Mouse (Mus musculus) ovary, adult 10 weeks (tissue): ENCODE data around the gene Stfa1. TPM values are rescaled to one million over a fixed set of nuclear protein-coding genes. Genes with fewer than 3 reads are reported as not detected.

Experiments used
- polyA plus RNA-seq: library from polyadenylated mRNA; stranded (reverse); fragments of 350-450 nt; fragmentation: Illumina TruSeq; extraction: RNeasy Lipid Tissue Mini Kit (QIAGEN cat#74804); gene quantifications from one replicate; pipeline ENCODE4 v1.2.3, GENCODE M21; 2014

Gene Stfa1
- polyA plus RNA-seq = not detected

DNA sequence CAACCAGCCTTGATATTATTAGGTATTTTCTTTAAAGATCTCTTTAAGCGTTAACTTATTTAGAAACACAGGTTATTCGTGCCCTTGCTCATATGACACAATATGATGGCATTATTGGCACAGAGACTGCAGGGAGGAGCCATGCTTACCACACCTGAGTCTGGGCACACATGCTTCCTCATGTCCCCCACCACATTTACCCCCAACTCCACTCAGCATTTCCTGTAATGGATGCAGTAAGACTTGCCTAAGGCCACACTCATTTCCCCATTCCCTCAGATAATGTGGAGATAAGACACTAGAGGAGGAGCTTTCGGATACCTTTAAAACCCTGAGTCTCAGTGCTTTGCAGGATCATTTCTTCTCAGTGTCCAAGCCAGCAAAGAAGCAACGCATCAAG, at the start of gene Stfa1:
Stfa1 (plus strand) TSS at position 156 of the 400 bp plus-strand sequence.

GRCm38 (mm10) chr16:36334232-36334631, 57.5 kb downstream of the Stfa1 start, which contains the start of gene BC117090:
TSS of gene BC117090 (minus strand) at chr16:36334332.

Other genes with a start within 250 kb of the Stfa1 start
- gene Wdr5b, start 235.8 kb upstream of the Stfa1 start, polyA plus RNA-seq = 8.1 TPM
- 109 TPM for gene Fam162a, start 205.4 kb upstream of the Stfa1 start, polyA plus RNA-seq
- 179 TPM for gene Ccdc58, start 205.3 kb upstream of the Stfa1 start, polyA plus RNA-seq
- gene Csta1, start 145.7 kb upstream of the Stfa1 start, polyA plus RNA-seq = not detected
- not detected for gene Stfa2l1, start 120.1 kb upstream of the Stfa1 start, polyA plus RNA-seq
- gene Gm5483, start 92.7 kb upstream of the Stfa1 start, polyA plus RNA-seq = not detected
- gene Gm5416, start 66.5 kb upstream of the Stfa1 start, polyA plus RNA-seq = not detected
- gene 2010005H15Rik, start 55.5 kb upstream of the Stfa1 start, polyA plus RNA-seq = not detected
- not detected for gene BC117090, start 57.4 kb downstream of the Stfa1 start, polyA plus RNA-seq
- gene BC100530, start 90.8 kb downstream of the Stfa1 start, polyA plus RNA-seq = not detected
- not detected for gene Stfa2, start 131.5 kb downstream of the Stfa1 start, polyA plus RNA-seq
- not detected for gene Stfa3, start 178.4 kb downstream of the Stfa1 start, polyA plus RNA-seq